Mouse (Mus musculus): ENCODE data around the gene Ctnnbip1. TPM values are rescaled to one million over a fixed set of nuclear protein-coding genes. Genes with fewer than 3 reads are reported as not detected.
A peak's percentile ranks its signal among the peaks of the same experiment; 100 is the strongest.

Ctnnbip1 gene
- total and polyA plus RNA-seq, 2 experiments: 4.9 to 9.7 TPM

DNA sequence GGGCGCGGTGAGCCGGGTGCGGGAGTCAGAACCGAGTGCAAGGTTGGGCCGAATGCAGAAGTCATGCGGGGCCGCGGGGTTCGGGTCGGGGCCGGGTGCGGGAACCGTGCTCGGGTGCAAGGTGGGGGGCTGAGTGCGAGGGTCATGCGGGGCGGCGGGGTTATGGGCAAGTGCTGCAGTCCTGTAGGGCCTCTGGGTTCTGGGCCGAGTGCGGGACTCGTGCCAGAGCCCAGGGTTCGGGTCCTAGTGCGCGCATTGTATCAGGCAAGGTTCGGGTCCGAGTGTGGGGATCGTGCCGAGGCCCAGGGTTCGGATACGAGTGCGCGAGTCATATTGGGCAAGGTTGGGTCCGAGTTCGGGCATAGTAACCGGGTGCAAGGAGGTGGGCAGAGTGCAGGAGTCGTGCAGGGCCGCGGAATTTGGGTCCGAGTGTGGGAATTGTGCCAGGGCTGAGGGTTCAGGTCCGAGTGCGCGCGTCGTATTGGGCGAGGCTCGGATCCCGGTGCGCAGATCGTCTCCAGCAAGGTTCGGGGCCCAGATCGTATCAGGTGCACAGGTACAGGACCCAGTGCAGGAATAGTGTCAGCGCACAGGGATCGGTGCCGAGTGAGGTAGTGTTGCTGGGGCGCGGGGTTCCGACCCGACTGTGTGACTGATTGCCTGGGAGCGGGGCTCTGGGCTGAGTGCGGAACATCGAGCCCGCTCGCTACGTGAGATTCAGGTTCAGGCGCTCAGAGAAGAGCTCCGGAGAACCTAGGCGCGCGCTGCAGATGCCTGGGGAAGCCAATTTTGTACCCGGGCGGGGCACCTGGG, 69.0 kb downstream of the Ctnnbip1 start:
- Histone ChIP-seq H3K79me2 (ENCODE audit: control insufficient read depth, insufficient read depth, low read length) (no peaks in the 10 kb centered on the region), H3K4me1 (ENCODE audit: control insufficient read depth, insufficient read depth, low read length) (no peaks in the 10 kb centered on the region), H3K27me3 (ENCODE audit: control insufficient read depth, insufficient read depth, low read length) (peaks cover 20% of the 10 kb centered on the region), H3K27ac (replicated peaks; ENCODE audit: insufficient read depth, low read depth, low read length) (no peak overlapping the region), H3K4me3 (ENCODE audit: insufficient read depth, low read depth, low read length) (peak overlapping the region; percentile 48), H3K9ac (ENCODE audit: low read depth, low read length) (peak overlapping the region; percentile 69), H3K36me3 (ENCODE audit: control insufficient read depth, insufficient read depth, low read length) (no peaks in the 10 kb centered on the region)
- WGBS: 3% methylated on average over 72 of the region's 72 CpGs
- TF ChIP-seq CTCF (IDR thresholded peaks at IDR 0.05; ENCODE audit: low read depth, low read length) (no peak), POLR2A (IDR thresholded peaks at IDR 0.05; ENCODE audit: extremely low read depth, insufficient read depth, low read length) (no peak)
- no peak for DNase-seq (ENCODE audit: extremely low read depth, low read depth, low spot score)

DNA sequence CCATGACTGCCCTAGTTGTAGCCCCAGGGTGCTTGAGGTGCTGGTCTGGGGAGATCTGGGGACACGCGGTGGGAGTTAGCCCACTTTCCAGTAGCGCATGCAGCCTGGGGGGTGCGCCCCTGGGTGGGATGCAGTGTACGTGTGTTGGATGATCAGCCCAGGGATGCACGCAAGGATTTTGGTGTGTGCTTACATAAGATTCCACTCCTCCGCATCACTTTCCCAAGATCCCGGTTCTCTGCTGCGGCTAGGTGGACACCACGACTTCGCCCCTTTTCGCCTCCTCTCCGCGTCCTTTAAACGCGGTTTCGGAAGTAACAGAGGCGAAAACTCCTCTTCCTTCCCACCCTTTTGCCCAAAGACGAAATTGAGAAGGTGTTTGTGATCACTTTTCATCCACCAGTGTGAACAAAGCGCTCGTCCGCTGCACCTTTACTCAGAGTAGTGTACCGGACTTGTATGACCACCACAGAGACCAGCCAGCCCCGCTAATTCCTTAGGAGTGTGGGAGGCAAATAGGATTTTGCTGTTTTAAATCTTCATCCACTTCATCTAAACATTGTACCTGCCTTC, 69.6 kb downstream of the Ctnnbip1 start:
- Histone ChIP-seq H3K27me3 (ENCODE audit: control insufficient read depth, insufficient read depth, low read length) (peaks cover 20% of the 10 kb centered on the region), H3K4me3 (ENCODE audit: insufficient read depth, low read depth, low read length) (peak overlapping the region; percentile 48; the same call in 1 of the 2 replicates), H3K36me3 (ENCODE audit: control insufficient read depth, insufficient read depth, low read length) (no peaks in the 10 kb centered on the region), H3K4me1 (ENCODE audit: control insufficient read depth, insufficient read depth, low read length) (no peaks in the 10 kb centered on the region), H3K79me2 (ENCODE audit: control insufficient read depth, insufficient read depth, low read length) (no peaks in the 10 kb centered on the region), H3K9ac (ENCODE audit: low read depth, low read length) (no peak overlapping the region), H3K27ac (replicated peaks; ENCODE audit: insufficient read depth, low read depth, low read length) (no peak overlapping the region)
- 20% methylated on average over 24 of the region's 24 CpGs for WGBS
- DNase-seq (ENCODE audit: extremely low read depth, low read depth, low spot score): no peak
- TF ChIP-seq CTCF (IDR thresholded peaks at IDR 0.05; ENCODE audit: low read depth, low read length): no peak
- no peak for TF ChIP-seq POLR2A (IDR thresholded peaks at IDR 0.05; ENCODE audit: extremely low read depth, insufficient read depth, low read length)

DNA sequence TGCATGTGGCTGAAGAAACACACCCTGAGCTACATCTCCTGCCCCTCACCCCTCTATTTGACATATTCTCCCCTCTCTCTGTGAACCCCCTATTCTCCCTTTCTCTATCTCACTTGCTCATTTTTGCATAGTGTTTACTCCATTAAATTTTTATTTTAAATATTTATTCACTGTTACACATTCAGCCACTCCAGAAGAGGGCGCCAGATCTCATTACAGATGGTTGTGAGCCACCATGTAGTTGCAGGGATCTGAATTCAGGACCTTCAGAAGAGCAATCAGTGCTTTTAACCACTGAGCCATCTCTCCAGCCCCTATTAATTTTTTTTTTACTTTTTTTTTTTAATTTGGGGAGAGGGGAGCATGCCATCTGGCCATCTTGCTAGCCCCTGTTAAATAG, 72.2 kb downstream of the Ctnnbip1 start:
- Histone ChIP-seq H3K27me3 (ENCODE audit: control insufficient read depth, insufficient read depth, low read length) (peaks cover 20% of the 10 kb centered on the region), H3K79me2 (ENCODE audit: control insufficient read depth, insufficient read depth, low read length) (no peaks in the 10 kb centered on the region), H3K36me3 (ENCODE audit: control insufficient read depth, insufficient read depth, low read length) (no peaks in the 10 kb centered on the region)

DNA sequence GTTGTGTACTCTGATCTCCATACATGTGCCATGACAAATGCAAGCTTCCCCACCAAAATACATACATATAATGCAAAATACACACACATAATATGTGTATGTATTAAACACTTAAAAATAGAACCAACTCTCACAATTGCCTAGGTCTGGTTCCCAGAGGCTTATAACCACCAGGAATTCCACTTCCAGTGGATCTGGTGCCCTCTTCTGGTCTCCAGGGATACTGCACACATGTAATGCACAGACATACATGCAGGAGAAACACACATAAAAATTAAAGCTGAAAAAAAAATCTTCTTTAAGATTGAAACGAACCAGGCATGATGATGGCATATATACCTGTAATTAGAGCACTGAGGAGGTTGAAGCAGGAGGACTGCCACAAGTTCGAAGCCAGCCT, 73.5 kb downstream of the Ctnnbip1 start:
- H3K79me2 ChIP-seq (ENCODE audit: control insufficient read depth, insufficient read depth, low read length): no peaks in the 10 kb centered on the region
- TF ChIP-seq POLR2A (IDR thresholded peaks at IDR 0.05; ENCODE audit: extremely low read depth, insufficient read depth, low read length): no peak
- TF ChIP-seq CTCF (IDR thresholded peaks at IDR 0.05; ENCODE audit: low read depth, low read length): no peak

More for the DNA sequence above, 72.2 kb downstream of the Ctnnbip1 start:
- H3K9ac ChIP-seq (ENCODE audit: low read depth, low read length): no peak overlapping the region
- H3K4me3 ChIP-seq (ENCODE audit: insufficient read depth, low read depth, low read length): no peak overlapping the region
- DNase-seq (ENCODE audit: extremely low read depth, low read depth, low spot score): no peak
- WGBS: 82% methylated on average over 1 of the region's 1 CpGs
- no peaks in the 10 kb centered on the region for H3K4me1 ChIP-seq (ENCODE audit: control insufficient read depth, insufficient read depth, low read length)
- no peak for TF ChIP-seq POLR2A (IDR thresholded peaks at IDR 0.05; ENCODE audit: extremely low read depth, insufficient read depth, low read length)
- no peak for TF ChIP-seq CTCF (IDR thresholded peaks at IDR 0.05; ENCODE audit: low read depth, low read length)
- no peak overlapping the region for H3K27ac ChIP-seq (replicated peaks; ENCODE audit: insufficient read depth, low read depth, low read length)

DNA sequence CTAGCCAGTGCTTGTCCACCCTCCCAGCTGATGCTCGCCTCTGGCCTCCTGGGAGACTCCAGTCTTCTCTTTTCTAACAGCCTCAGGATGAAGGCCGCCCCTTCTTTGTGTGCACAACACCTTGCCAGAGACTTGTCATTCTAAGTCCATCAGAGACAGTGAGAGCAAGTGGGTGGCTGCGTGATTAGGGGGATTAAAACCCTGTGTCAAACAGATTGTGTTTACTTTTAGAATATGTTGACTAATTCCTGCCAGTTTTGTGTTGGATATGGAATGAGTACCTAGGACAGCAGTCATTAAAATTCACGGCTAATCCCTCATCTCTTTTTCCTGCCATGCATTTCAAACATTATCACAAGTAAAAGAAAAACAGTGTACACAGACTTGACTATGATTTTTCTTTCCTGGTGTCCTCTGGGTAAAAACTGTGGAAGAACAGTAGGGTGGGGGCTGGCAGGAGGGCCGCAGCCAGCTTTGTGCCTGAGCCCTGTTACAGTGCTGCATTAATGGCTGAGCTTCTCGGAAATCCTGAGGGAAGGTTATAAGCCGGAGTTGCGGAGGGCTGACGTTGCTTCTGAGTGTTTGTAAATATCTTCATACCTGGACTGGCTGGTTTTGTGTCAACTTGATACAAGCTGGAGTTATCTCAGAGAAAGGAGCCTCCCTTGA, 77.0 kb downstream of the Ctnnbip1 start:
- Histone ChIP-seq H3K4me3 (ENCODE audit: insufficient read depth, low read depth, low read length) (no peak overlapping the region), H3K4me1 (ENCODE audit: control insufficient read depth, insufficient read depth, low read length) (no peaks in the 10 kb centered on the region), H3K79me2 (ENCODE audit: control insufficient read depth, insufficient read depth, low read length) (no peaks in the 10 kb centered on the region), H3K36me3 (ENCODE audit: control insufficient read depth, insufficient read depth, low read length) (no peaks in the 10 kb centered on the region), H3K9ac (ENCODE audit: low read depth, low read length) (no peak overlapping the region), H3K27ac (replicated peaks; ENCODE audit: insufficient read depth, low read depth, low read length) (no peak overlapping the region), H3K27me3 (ENCODE audit: control insufficient read depth, insufficient read depth, low read length) (no peaks in the 10 kb centered on the region)
- DNase-seq (ENCODE audit: extremely low read depth, low read depth, low spot score): no peak
- whole genome bisulfite sequencing: 89% methylated on average over 9 of the region's 9 CpGs
- no peak for TF ChIP-seq CTCF (IDR thresholded peaks at IDR 0.05; ENCODE audit: low read depth, low read length)
- no peak for TF ChIP-seq POLR2A (IDR thresholded peaks at IDR 0.05; ENCODE audit: extremely low read depth, insufficient read depth, low read length)

More for the DNA sequence above, 73.5 kb downstream of the Ctnnbip1 start:
- Histone ChIP-seq H3K4me3 (ENCODE audit: insufficient read depth, low read depth, low read length) (no peak overlapping the region), H3K36me3 (ENCODE audit: control insufficient read depth, insufficient read depth, low read length) (no peaks in the 10 kb centered on the region), H3K4me1 (ENCODE audit: control insufficient read depth, insufficient read depth, low read length) (no peaks in the 10 kb centered on the region), H3K27me3 (ENCODE audit: control insufficient read depth, insufficient read depth, low read length) (peaks cover 14% of the 10 kb centered on the region), H3K9ac (ENCODE audit: low read depth, low read length) (no peak overlapping the region), H3K27ac (replicated peaks; ENCODE audit: insufficient read depth, low read depth, low read length) (no peak overlapping the region)
- no peak for DNase-seq (ENCODE audit: extremely low read depth, low read depth, low spot score)
- 88% methylated on average over 2 of the region's 2 CpGs for WGBS

All from liver, adult 2 months (tissue).